Mouse (Mus musculus): Measurements from ENCODE around the gene Zfhx3. TPM values are rescaled to one million over a fixed set of nuclear protein-coding genes. Genes with fewer than 3 reads are reported as not detected.

Gene Zfhx3
- polyA plus RNA-seq, 1 experiment from 2014 or later = 1.2 TPM

- no peak for ATAC-seq (ENCODE audit: low read depth)
- Histone ChIP-seq H3K4me1 (ENCODE audit: control insufficient read depth, low read depth, low read length) (no peaks in the 10 kb centered on the region; the same call in 1 of the 2 replicates), H3K4me3 (ENCODE audit: low read depth, low read length) (no peak overlapping the region), H3K9ac (ENCODE audit: low read depth, low read length) (no peak overlapping the region), H3K4me2 (ENCODE audit: low read depth, low read length) (no peak overlapping the region), H3K9me3 (replicated peaks; ENCODE audit: control insufficient read depth, low read length) (no peaks in the 10 kb centered on the region; the same call in 1 of the 2 replicates), H3K27ac (ENCODE audit: low read length) (no peak overlapping the region), H3K36me3 (ENCODE audit: control insufficient read depth, insufficient read depth) (peaks cover 15% of the 10 kb centered on the region), H3K27me3 (ENCODE audit: control insufficient read depth, insufficient read depth, low read depth, low read length) (no peaks in the 10 kb centered on the region)
- WGBS (ENCODE audit: insufficient replicate concordance) = 72% methylated on average over 12 of the region's 12 CpGs
Measured at GRCm38 (mm10) chr8:108798012-108798411, 855.6 kb downstream of the Zfhx3 start.

- H3K27ac ChIP-seq (ENCODE audit: low read length) = no peak overlapping the region
- 54% methylated on average over 6 of the region's 6 CpGs for WGBS (ENCODE audit: insufficient replicate concordance)
- no peaks in the 10 kb centered on the region for H3K27me3 ChIP-seq (ENCODE audit: control insufficient read depth, insufficient read depth, low read depth, low read length)
- H3K4me1 ChIP-seq (ENCODE audit: control insufficient read depth, low read depth, low read length) = no peaks in the 10 kb centered on the region; the same call in 1 of the 2 replicates
- no peak overlapping the region for H3K4me3 ChIP-seq (ENCODE audit: low read depth, low read length)
- H3K9me3 ChIP-seq (replicated peaks; ENCODE audit: control insufficient read depth, low read length) = no peaks in the 10 kb centered on the region; the same call in 1 of the 2 replicates
- H3K4me2 ChIP-seq (ENCODE audit: low read depth, low read length) = no peak overlapping the region
- ATAC-seq (ENCODE audit: low read depth) = peak; percentile 76
- H3K9ac ChIP-seq (ENCODE audit: low read depth, low read length) = no peak overlapping the region
- peaks cover 6% of the 10 kb centered on the region for H3K36me3 ChIP-seq (ENCODE audit: control insufficient read depth, insufficient read depth)
Measured at GRCm38 (mm10) chr8:108799250-108799649, 856.8 kb downstream of the Zfhx3 start.

GRCm38 (mm10) chr8:108800357-108800756 lies 857.9 kb downstream of the Zfhx3 start:
- 77% methylated on average over 15 of the region's 15 CpGs for WGBS (ENCODE audit: insufficient replicate concordance)
- no peak for ATAC-seq (ENCODE audit: low read depth)
- H3K36me3 ChIP-seq (ENCODE audit: control insufficient read depth, insufficient read depth) = no peaks in the 10 kb centered on the region
- H3K27ac ChIP-seq (ENCODE audit: low read length) = no peak overlapping the region
- no peak overlapping the region for H3K4me2 ChIP-seq (ENCODE audit: low read depth, low read length)
- no peak overlapping the region for H3K4me3 ChIP-seq (ENCODE audit: low read depth, low read length)
- H3K4me1 ChIP-seq (ENCODE audit: control insufficient read depth, low read depth, low read length) = no peaks in the 10 kb centered on the region; the same call in 1 of the 2 replicates
- no peaks in the 10 kb centered on the region for H3K9me3 ChIP-seq (replicated peaks; ENCODE audit: control insufficient read depth, low read length)
- no peak overlapping the region for H3K9ac ChIP-seq (ENCODE audit: low read depth, low read length)
- no peaks in the 10 kb centered on the region for H3K27me3 ChIP-seq (ENCODE audit: control insufficient read depth, insufficient read depth, low read depth, low read length)

GRCm38 (mm10) chr8:108803017-108803416 lies 860.6 kb downstream of the Zfhx3 start:
- Histone ChIP-seq H3K4me3 (ENCODE audit: low read depth, low read length) (no peak overlapping the region), H3K9ac (ENCODE audit: low read depth, low read length) (no peak overlapping the region), H3K27me3 (ENCODE audit: control insufficient read depth, insufficient read depth, low read depth, low read length) (no peaks in the 10 kb centered on the region), H3K4me1 (ENCODE audit: control insufficient read depth, low read depth, low read length) (no peaks in the 10 kb centered on the region; the same call in 1 of the 2 replicates), H3K9me3 (replicated peaks; ENCODE audit: control insufficient read depth, low read length) (no peaks in the 10 kb centered on the region), H3K36me3 (ENCODE audit: control insufficient read depth, insufficient read depth) (no peaks in the 10 kb centered on the region), H3K27ac (ENCODE audit: low read length) (no peak overlapping the region), H3K4me2 (ENCODE audit: low read depth, low read length) (no peak overlapping the region)
- WGBS (ENCODE audit: insufficient replicate concordance) = 62% methylated on average over 6 of the region's 6 CpGs
- ATAC-seq (ENCODE audit: low read depth) = no peak

- no peak overlapping the region for H3K4me3 ChIP-seq (ENCODE audit: low read depth, low read length)
- H3K27me3 ChIP-seq (ENCODE audit: control insufficient read depth, insufficient read depth, low read depth, low read length) = no peaks in the 10 kb centered on the region
- H3K9me3 ChIP-seq (replicated peaks; ENCODE audit: control insufficient read depth, low read length) = no peaks in the 10 kb centered on the region
- H3K9ac ChIP-seq (ENCODE audit: low read depth, low read length) = no peak overlapping the region
- no peak overlapping the region for H3K27ac ChIP-seq (ENCODE audit: low read length)
- no peak overlapping the region for H3K4me2 ChIP-seq (ENCODE audit: low read depth, low read length)
- H3K4me1 ChIP-seq (ENCODE audit: control insufficient read depth, low read depth, low read length) = no peaks in the 10 kb centered on the region
- 73% methylated on average over 10 of the region's 10 CpGs for WGBS (ENCODE audit: insufficient replicate concordance)
- H3K36me3 ChIP-seq (ENCODE audit: control insufficient read depth, insufficient read depth) = no peaks in the 10 kb centered on the region
- ATAC-seq (ENCODE audit: low read depth) = no peak
Measured at GRCm38 (mm10) chr8:108811694-108812093, 869.2 kb downstream of the Zfhx3 start.

GRCm38 (mm10) chr8:108813375-108813774 lies 870.9 kb downstream of the Zfhx3 start:
- ATAC-seq (ENCODE audit: low read depth) = no peak
- H3K36me3 ChIP-seq (ENCODE audit: control insufficient read depth, insufficient read depth) = no peaks in the 10 kb centered on the region
- 70% methylated on average over 12 of the region's 12 CpGs for WGBS (ENCODE audit: insufficient replicate concordance)

GRCm38 (mm10) chr8:108819271-108819671 lies 876.8 kb downstream of the Zfhx3 start:
- no peaks in the 10 kb centered on the region for H3K27me3 ChIP-seq (ENCODE audit: control insufficient read depth, insufficient read depth, low read depth, low read length)
- H3K36me3 ChIP-seq (ENCODE audit: control insufficient read depth, insufficient read depth) = no peaks in the 10 kb centered on the region
- ATAC-seq (ENCODE audit: low read depth) = no peak
- no peak overlapping the region for H3K9ac ChIP-seq (ENCODE audit: low read depth, low read length)
- WGBS (ENCODE audit: insufficient replicate concordance) = 55% methylated on average over 8 of the region's 8 CpGs
- H3K4me2 ChIP-seq (ENCODE audit: low read depth, low read length) = no peak overlapping the region
- H3K27ac ChIP-seq (ENCODE audit: low read length) = no peak overlapping the region
- no peak overlapping the region for H3K4me3 ChIP-seq (ENCODE audit: low read depth, low read length)
- H3K4me1 ChIP-seq (ENCODE audit: control insufficient read depth, low read depth, low read length) = peaks cover 20% of the 10 kb centered on the region
- no peaks in the 10 kb centered on the region for H3K9me3 ChIP-seq (replicated peaks; ENCODE audit: control insufficient read depth, low read length)

More at GRCm38 (mm10) chr8:108813375-108813774, 870.9 kb downstream of the Zfhx3 start:
- H3K9ac ChIP-seq (ENCODE audit: low read depth, low read length) = no peak overlapping the region
- no peaks in the 10 kb centered on the region for H3K9me3 ChIP-seq (replicated peaks; ENCODE audit: control insufficient read depth, low read length)
- H3K4me3 ChIP-seq (ENCODE audit: low read depth, low read length) = no peak overlapping the region
- H3K27me3 ChIP-seq (ENCODE audit: control insufficient read depth, insufficient read depth, low read depth, low read length) = no peaks in the 10 kb centered on the region
- H3K4me1 ChIP-seq (ENCODE audit: control insufficient read depth, low read depth, low read length) = no peaks in the 10 kb centered on the region
- H3K4me2 ChIP-seq (ENCODE audit: low read depth, low read length) = no peak overlapping the region
- H3K27ac ChIP-seq (ENCODE audit: low read length) = no peak overlapping the region

GRCm38 (mm10) chr8:108819826-108820225 lies 877.4 kb downstream of the Zfhx3 start:
- H3K4me2 ChIP-seq (ENCODE audit: low read depth, low read length) = peak overlapping the region; percentile 60
- peak overlapping the region; percentile 35 for H3K4me3 ChIP-seq (ENCODE audit: low read depth, low read length)

GRCm38 (mm10) chr8:108820634-108821033 lies 878.2 kb downstream of the Zfhx3 start:
- Histone ChIP-seq H3K4me3 (ENCODE audit: low read depth, low read length) (peak overlapping the region; percentile 35), H3K4me1 (ENCODE audit: control insufficient read depth, low read depth, low read length) (peaks cover 20% of the 10 kb centered on the region)
- WGBS (ENCODE audit: insufficient replicate concordance) = 9% methylated on average over 6 of the region's 6 CpGs

More at GRCm38 (mm10) chr8:108819826-108820225, 877.4 kb downstream of the Zfhx3 start:
- H3K27me3 ChIP-seq (ENCODE audit: control insufficient read depth, insufficient read depth, low read depth, low read length) = no peaks in the 10 kb centered on the region
- no peaks in the 10 kb centered on the region for H3K9me3 ChIP-seq (replicated peaks; ENCODE audit: control insufficient read depth, low read length)
- H3K9ac ChIP-seq (ENCODE audit: low read depth, low read length) = no peak overlapping the region
- ATAC-seq (ENCODE audit: low read depth) = peak; percentile 73
- 11% methylated on average over 3 of the region's 3 CpGs for WGBS (ENCODE audit: insufficient replicate concordance)
- H3K27ac ChIP-seq (ENCODE audit: low read length) = no peak overlapping the region; the same call in 1 of the 2 replicates
- H3K36me3 ChIP-seq (ENCODE audit: control insufficient read depth, insufficient read depth) = no peaks in the 10 kb centered on the region
- peaks cover 20% of the 10 kb centered on the region for H3K4me1 ChIP-seq (ENCODE audit: control insufficient read depth, low read depth, low read length)

More at GRCm38 (mm10) chr8:108820634-108821033, 878.2 kb downstream of the Zfhx3 start:
- H3K4me2 ChIP-seq (ENCODE audit: low read depth, low read length) = peak overlapping the region; percentile 60
- H3K36me3 ChIP-seq (ENCODE audit: control insufficient read depth, insufficient read depth) = no peaks in the 10 kb centered on the region
- H3K27ac ChIP-seq (ENCODE audit: low read length) = no peak overlapping the region
- no peaks in the 10 kb centered on the region for H3K27me3 ChIP-seq (ENCODE audit: control insufficient read depth, insufficient read depth, low read depth, low read length)
- no peaks in the 10 kb centered on the region for H3K9me3 ChIP-seq (replicated peaks; ENCODE audit: control insufficient read depth, low read length)
- peak; percentile 84 for ATAC-seq (ENCODE audit: low read depth)
- H3K9ac ChIP-seq (ENCODE audit: low read depth, low read length) = no peak overlapping the region
